Mouse (Mus musculus) brain, embryonic 14.5 days (tissue): Measurements from ENCODE around the gene Tcp10c.
"Not testable (repeated sequence)": the region's sequence is repeated elsewhere in the genome, so short reads cannot be mapped to it uniquely, and the experiment has no call there.

Experiments
- CTCF ChIP-seq: fragments of 200-500 bp; IDR thresholded peaks from 2 replicates; pipeline ENCODE4 v1.5.1; 2012; ENCODE audit warnings: inconsistent platforms, mild to moderate bottlenecking, moderate library complexity, borderline replicate concordance; ENCODE audit not compliant: insufficient read depth, insufficient read length; ENCODE audit errors: extremely low read depth
- POLR2A ChIP-seq: fragments of 200-500 bp; IDR thresholded peaks from 2 replicates; pipeline ENCODE4 v1.6.1; 2012; ENCODE audit warnings: mild to moderate bottlenecking, inconsistent platforms, borderline replicate concordance; ENCODE audit not compliant: poor library complexity, insufficient read depth, insufficient read length, severe bottlenecking; ENCODE audit errors: extremely low read depth

GRCm38 (mm10) chr17:13345923-13346322 lies 8.4 kb upstream of the Tcp10c start:
- not testable (repeated sequence) for TF ChIP-seq CTCF, POLR2A
